Mouse (Mus musculus) forebrain, embryonic 13.5 days (tissue): ENCODE data around the gene Tomm34. TPM values are rescaled to one million over a fixed set of nuclear protein-coding genes. Genes with fewer than 3 reads are reported as not detected.

Experiments
- ATAC-seq: fragments of 200-750 bp; cut with Nextera tagmentation; 2 replicates; pipeline ENCODE4 v1.8.0; 2017
- H3K27ac ChIP-seq: fragments of 300-500 bp; sonication (generic); 2 replicates; pipeline ENCODE4 v1.5.1; 2015; ENCODE audit warnings: inconsistent platforms, mild to moderate bottlenecking, moderate library complexity
- H3K27me3 ChIP-seq: fragments of 300-500 bp; sonication (generic); 2 replicates; pipeline ENCODE4 v1.6.1; 2015; ENCODE audit warnings: mild to moderate bottlenecking, inconsistent platforms
- H3K36me3 ChIP-seq: fragments of 300-500 bp; sonication (generic); 2 replicates; pipeline ENCODE4 v1.6.1; 2015; ENCODE audit warnings: mild to moderate bottlenecking, inconsistent platforms; ENCODE audit not compliant: poor library complexity, severe bottlenecking
- H3K4me1 ChIP-seq: fragments of 300-500 bp; sonication (generic); 2 replicates; pipeline ENCODE4 v1.6.1; 2015; ENCODE audit warnings: inconsistent platforms
- H3K4me2 ChIP-seq: fragments of 300-500 bp; sonication (generic); 2 replicates; pipeline ENCODE4 v1.6.1; 2015; ENCODE audit warnings: inconsistent platforms, mild to moderate bottlenecking, moderate library complexity
- H3K4me3 ChIP-seq: fragments of 300-500 bp; sonication (generic); 2 replicates; pipeline ENCODE4 v1.5.1; 2015; ENCODE audit warnings: mild to moderate bottlenecking, inconsistent platforms
- H3K9ac ChIP-seq: fragments of 300-500 bp; sonication (generic); 2 replicates; pipeline ENCODE4 v1.6.1; 2015; ENCODE audit warnings: mild to moderate bottlenecking, inconsistent platforms
- H3K9me3 ChIP-seq: fragments of 300-500 bp; sonication (generic); replicated peaks from 2 replicates; pipeline ENCODE4 v1.6.1; 2016; ENCODE audit warnings: inconsistent platforms
- WGBS: fragments of 180-500 bp; shearing (Covaris S2); methylation state at CpG from one replicate; pipeline ENCODE4 v1.1.7; 2015; 5-methylcytosine and 5-hydroxymethylcytosine counted together
- polyA plus RNA-seq: library from polyadenylated mRNA; unstranded; fragments of >200 nt; fragmentation: Nextera tagmentation; extraction: Ambion mirVana; gene quantifications from 2 replicates; pipeline ENCODE4 v1.2.1, GENCODE M21; 2015

The Tomm34 gene
- polyA plus RNA-seq, result 47.8 and 54.1 TPM in 2 replicates

DNA sequence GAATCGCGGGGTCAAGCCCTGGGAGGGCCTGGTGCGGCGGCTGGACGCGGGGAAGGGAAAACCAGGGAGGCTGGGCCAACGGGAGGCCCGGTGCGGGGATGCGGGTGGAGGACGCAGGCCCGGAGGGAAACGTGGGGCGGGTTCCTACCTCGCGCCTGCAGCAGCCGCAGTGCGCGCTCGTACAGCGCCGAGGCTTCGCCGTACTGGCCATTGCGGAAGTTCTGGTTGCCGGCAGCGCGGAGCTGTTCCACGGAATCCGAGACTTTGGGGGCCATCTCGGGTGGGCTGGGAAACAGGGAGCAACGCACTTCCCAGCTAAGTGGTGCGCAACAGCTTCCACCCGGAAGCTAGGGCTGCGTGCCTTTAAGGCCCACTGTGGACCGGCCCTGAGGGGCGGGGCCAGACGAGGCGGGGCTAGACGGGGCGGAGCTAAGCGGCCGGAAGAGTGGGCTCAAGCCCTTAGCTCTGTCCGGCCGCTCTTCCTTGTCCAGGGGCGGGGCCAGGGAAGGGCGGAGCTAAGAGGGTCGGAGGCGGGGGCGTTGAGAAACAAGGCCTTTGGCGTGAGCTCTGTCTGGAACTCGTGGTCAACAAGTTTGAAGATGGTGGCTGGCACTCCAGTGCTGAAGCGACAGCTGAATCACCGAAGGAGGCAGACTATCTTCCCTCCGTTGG lies at the start of gene Tomm34:
Gene Tomm34, minus strand, starts transcription at position 405 of the 672 bp plus-strand sequence.
- H3K4me3 ChIP-seq, result peak within 1 kb of the TSS; percentile 87

DNA sequence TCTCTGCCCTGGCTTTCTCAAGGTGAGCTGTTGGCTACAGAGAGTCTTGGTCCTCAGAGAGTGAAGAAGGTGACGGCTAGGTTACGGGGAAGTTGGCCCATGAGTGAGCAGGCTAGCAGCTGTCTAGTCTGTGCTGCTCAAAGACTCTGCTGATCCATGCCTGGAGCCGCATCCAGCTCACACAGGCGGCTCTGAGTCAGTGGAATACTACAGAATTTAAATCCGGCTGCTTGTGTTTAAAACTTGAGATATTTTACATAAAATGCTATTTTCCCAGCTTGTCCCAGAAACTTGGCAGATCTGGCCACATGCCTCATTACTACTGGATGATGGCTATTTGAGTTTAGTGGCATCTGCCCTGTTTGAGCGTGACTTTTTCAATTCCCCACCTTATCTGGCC lies 48.5 kb upstream of the Tomm34 start:
- no peak overlapping the region for H3K4me2 ChIP-seq
- no peaks in the 10 kb centered on the region for H3K4me1 ChIP-seq
- H3K27me3 ChIP-seq, result no peaks in the 10 kb centered on the region
- H3K9me3 ChIP-seq, result no peaks in the 10 kb centered on the region
- H3K36me3 ChIP-seq, result peaks cover 53% of the 10 kb centered on the region
- H3K27ac ChIP-seq, result no peak overlapping the region
- H3K9ac ChIP-seq, result no peak overlapping the region
- ATAC-seq, result no peak
- 92% methylated on average over 6 of the region's 6 CpGs for WGBS
- H3K4me3 ChIP-seq, result no peak overlapping the region

More for the DNA sequence above, at the start of gene Tomm34:
- H3K27ac ChIP-seq, result peak within 1 kb of the TSS; percentile 75
- peaks cover 39% of the 10 kb centered on the region for H3K4me1 ChIP-seq
- ATAC-seq, result peak; percentile 96
- no peaks in the 10 kb centered on the region for H3K9me3 ChIP-seq
- H3K36me3 ChIP-seq, result peaks cover 13% of the 10 kb centered on the region; the same call in 1 of the 2 replicates
- peak within 1 kb of the TSS; percentile 90 for H3K9ac ChIP-seq
- WGBS, result under 1% methylated on average over 47 of the region's 55 CpGs
- peak within 1 kb of the TSS; percentile 76 for H3K4me2 ChIP-seq
- H3K27me3 ChIP-seq, result no peaks in the 10 kb centered on the region

DNA sequence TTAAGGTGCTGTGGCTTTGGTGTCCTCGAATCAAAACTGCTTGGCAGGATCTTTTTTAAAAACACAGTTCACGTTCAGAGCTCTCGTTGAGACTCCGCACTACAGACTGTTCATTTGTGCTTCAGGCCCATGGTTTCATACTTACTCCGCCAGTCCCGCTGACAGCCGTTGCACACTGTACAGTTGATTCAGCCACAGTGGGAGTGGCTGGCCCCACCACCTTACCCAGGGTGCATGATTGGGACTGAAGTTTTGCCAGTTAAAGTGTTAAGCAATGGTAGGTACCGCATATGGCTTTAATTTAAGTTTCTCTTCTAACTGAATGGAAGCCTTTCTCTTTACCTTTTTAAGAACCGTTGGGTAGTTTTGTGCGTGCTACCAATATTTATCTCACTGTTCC lies 44.6 kb upstream of the Tomm34 start:
- Histone ChIP-seq H3K4me2 (no peak overlapping the region), H3K36me3 (peaks cover 53% of the 10 kb centered on the region)

DNA sequence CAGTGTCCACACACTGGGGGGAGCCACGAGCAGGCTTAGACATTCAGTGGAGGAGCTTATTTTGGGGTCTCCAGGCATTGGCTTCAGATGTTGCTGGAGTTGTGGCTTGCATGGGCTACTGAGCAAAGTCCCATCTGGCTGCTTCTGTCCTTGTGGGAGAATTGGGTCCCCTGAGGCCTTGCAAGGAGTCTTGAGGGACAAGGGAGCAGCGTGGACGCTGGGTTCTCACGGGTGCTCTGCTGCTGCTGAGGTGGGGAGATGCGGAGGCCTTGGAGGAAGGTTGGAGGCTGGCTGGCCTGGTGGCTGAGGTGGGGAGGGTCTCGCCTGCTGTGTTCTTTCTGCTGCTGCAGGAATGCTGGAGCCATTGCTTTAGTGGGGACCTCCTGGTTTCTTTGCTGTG lies 43.1 kb upstream of the Tomm34 start:
- no peak for ATAC-seq
- no peaks in the 10 kb centered on the region for H3K4me1 ChIP-seq
- WGBS, result 88% methylated on average over 6 of the region's 6 CpGs
- H3K4me3 ChIP-seq, result no peak overlapping the region
- H3K27ac ChIP-seq, result no peak overlapping the region
- no peak overlapping the region for H3K4me2 ChIP-seq
- H3K9me3 ChIP-seq, result no peaks in the 10 kb centered on the region
- peaks cover 44% of the 10 kb centered on the region for H3K36me3 ChIP-seq
- H3K27me3 ChIP-seq, result no peaks in the 10 kb centered on the region
- H3K9ac ChIP-seq, result no peak overlapping the region

More for the DNA sequence above, 44.6 kb upstream of the Tomm34 start:
- Histone ChIP-seq H3K9ac (no peak overlapping the region), H3K4me3 (no peak overlapping the region), H3K9me3 (no peaks in the 10 kb centered on the region), H3K27me3 (no peaks in the 10 kb centered on the region), H3K27ac (no peak overlapping the region), H3K4me1 (no peaks in the 10 kb centered on the region)
- ATAC-seq, result no peak
- WGBS, result 88% methylated on average over 10 of the region's 10 CpGs

DNA sequence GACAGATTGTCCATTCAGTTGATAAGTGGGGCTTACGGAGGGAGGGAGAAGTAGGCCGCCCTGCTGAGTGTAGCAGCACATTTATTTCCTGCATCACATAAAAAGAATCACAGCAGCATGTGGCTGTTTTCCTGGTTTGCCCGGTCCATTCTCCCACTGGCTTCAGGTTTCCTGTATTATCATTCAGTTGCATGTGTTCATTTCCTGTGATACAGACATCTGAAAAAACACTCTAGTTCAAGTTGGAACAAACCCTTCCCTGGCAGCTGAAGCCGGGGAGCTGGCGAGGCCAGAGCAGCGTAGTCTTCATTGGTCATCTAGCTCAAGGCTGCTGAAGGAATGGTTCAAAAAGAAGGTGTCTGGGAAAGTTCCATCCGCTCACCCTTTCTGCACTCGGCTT lies 40.6 kb upstream of the Tomm34 start:
- ATAC-seq, result no peak
- Histone ChIP-seq H3K4me2 (no peak overlapping the region), H3K4me1 (no peaks in the 10 kb centered on the region), H3K27me3 (no peaks in the 10 kb centered on the region), H3K4me3 (no peak overlapping the region), H3K9me3 (no peaks in the 10 kb centered on the region), H3K9ac (no peak overlapping the region), H3K27ac (no peak overlapping the region), H3K36me3 (peaks cover 45% of the 10 kb centered on the region)
- WGBS, result 93% methylated on average over 8 of the region's 8 CpGs

DNA sequence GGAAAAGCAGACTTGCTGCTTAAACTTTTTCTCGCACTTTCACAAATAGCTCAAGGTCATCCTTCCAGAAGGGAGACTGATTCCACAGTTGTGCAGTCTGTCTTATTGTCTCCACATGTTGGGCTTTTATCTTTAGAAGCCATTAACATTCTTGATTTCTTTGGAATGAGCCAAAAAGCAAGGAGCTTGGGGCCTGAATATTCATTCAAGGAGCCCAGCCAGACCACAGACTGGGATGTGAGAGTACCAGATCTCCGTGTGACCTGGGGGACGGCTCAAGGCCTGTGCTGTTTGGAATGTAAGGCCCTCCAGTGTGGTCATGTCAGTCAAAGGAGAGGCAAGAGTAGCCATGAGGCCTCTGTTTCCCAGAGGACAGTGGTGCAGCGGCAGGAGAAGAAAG lies 37.5 kb upstream of the Tomm34 start:
- no peak overlapping the region for H3K9ac ChIP-seq
- H3K36me3 ChIP-seq, result peaks cover 43% of the 10 kb centered on the region
- H3K4me1 ChIP-seq, result no peaks in the 10 kb centered on the region
- no peak overlapping the region for H3K4me2 ChIP-seq
- H3K9me3 ChIP-seq, result no peaks in the 10 kb centered on the region
- H3K4me3 ChIP-seq, result no peak overlapping the region
- 68% methylated on average over 4 of the region's 4 CpGs for WGBS
- no peak for ATAC-seq
- H3K27ac ChIP-seq, result 0 out of 2 replicates have a peak overlapping the region, but pooled peaks have one; percentile 6
- H3K27me3 ChIP-seq, result no peaks in the 10 kb centered on the region

DNA sequence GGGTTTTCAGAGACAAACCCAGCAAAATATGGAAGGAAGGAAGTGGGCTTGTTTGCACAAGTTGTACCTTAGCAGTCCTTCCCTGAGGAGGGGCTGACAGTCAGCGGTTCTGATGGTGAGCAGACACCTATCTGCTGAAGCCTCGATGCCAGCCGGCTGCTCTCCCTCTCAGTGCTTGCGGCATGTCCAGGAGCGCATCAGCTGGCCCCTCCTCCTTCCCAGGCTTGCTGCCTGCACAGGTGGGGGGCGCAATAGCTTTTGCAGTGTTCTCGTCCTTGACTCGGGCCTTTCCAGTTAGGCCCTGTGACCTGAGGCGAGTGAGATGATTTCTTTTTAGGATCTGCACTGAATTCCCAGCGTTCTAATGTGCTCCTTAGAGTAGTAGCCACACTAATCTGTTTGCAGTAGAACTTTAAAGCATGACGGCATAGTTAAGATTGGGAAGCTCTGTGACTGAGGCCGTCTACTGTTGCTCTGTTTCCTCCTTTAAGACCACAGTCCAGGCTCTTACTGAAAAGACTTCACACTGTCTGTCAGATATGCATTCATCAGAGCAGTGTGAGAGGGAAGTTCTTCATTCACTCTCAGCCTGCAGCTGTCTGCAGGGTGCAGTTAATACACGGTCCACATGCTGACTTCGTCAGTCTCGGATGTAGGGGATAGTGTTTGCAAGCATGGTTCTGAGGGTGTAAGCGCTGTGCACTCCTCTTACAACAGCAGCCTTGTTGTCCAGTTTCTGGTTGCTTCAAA lies 36.3 kb upstream of the Tomm34 start:
- H3K36me3 ChIP-seq, result peaks cover 46% of the 10 kb centered on the region
- H3K9ac ChIP-seq, result no peak overlapping the region
- no peaks in the 10 kb centered on the region for H3K27me3 ChIP-seq
- no peaks in the 10 kb centered on the region for H3K9me3 ChIP-seq
- ATAC-seq, result no peak
- no peak overlapping the region for H3K27ac ChIP-seq
- no peak overlapping the region for H3K4me2 ChIP-seq
- H3K4me3 ChIP-seq, result no peak overlapping the region
- H3K4me1 ChIP-seq, result no peaks in the 10 kb centered on the region
- WGBS, result 67% methylated on average over 16 of the region's 16 CpGs

DNA sequence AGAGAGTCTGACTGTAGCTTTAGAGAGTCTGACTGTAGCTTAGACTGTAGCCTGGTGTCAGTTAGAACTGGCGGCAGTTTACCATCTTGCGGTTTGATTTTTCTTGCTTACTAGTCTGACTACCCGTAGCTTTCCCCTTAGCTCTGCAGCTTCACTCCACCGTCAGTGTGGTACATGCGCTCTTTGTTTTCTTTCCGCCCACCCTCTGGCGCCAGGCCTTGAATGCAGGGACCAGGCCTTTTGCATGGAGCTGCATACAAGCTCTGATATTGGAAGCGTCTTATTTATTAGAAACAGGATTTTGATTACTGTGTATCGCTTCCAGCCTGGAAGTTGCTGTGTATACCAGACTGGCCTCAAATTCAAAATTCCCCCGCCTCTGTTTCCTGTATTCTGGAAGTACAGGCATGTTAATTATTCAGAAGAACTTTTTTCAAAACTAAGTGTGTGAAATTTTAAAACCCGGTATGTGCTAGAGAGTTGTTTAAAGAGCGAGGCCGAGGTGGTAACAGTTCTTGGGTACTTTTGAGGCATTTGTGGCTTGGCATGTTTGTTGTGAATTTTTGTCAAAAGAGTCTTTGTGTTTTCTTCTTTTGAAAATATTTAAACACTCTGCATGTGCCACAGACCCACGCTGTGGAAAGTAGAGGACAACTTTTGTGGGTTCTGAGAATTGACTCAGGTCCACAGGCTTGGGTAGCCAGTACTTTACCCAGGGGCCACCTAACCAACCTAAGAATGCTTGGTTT lies 35.5 kb upstream of the Tomm34 start:
- no peak overlapping the region for H3K9ac ChIP-seq
- H3K9me3 ChIP-seq, result no peaks in the 10 kb centered on the region
- 82% methylated on average over 14 of the region's 14 CpGs for WGBS
- H3K4me1 ChIP-seq, result no peaks in the 10 kb centered on the region
- H3K27ac ChIP-seq, result no peak overlapping the region
- no peak for ATAC-seq
- H3K4me2 ChIP-seq, result no peak overlapping the region
- no peaks in the 10 kb centered on the region for H3K27me3 ChIP-seq
- no peak overlapping the region for H3K4me3 ChIP-seq
- peaks cover 47% of the 10 kb centered on the region for H3K36me3 ChIP-seq

DNA sequence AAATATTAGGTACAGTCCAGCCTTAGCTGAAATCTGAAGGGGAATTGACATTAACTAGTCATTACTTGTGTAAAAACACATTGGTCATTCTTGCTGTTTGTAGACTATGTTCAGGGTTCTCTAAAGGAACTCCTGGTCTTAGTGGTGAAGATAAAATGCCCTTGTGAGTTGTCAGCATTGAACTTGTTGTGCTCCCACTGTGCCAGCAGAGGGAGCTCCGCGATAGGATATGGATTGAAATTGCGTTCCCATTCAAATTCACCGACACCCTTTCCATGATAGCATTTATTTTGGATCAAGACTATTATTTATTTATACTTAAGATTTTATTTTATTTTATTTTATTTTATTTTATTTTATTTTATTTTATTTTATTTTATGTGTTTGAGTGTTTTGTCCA lies 32.5 kb upstream of the Tomm34 start:
- Histone ChIP-seq H3K4me3 (no peak overlapping the region), H3K27ac (no peak overlapping the region), H3K4me1 (no peaks in the 10 kb centered on the region), H3K36me3 (peaks cover 65% of the 10 kb centered on the region), H3K27me3 (no peaks in the 10 kb centered on the region), H3K9me3 (no peaks in the 10 kb centered on the region), H3K4me2 (no peak overlapping the region), H3K9ac (no peak overlapping the region)
- ATAC-seq, result no peak
- WGBS, result 33% methylated on average over 4 of the region's 4 CpGs

DNA sequence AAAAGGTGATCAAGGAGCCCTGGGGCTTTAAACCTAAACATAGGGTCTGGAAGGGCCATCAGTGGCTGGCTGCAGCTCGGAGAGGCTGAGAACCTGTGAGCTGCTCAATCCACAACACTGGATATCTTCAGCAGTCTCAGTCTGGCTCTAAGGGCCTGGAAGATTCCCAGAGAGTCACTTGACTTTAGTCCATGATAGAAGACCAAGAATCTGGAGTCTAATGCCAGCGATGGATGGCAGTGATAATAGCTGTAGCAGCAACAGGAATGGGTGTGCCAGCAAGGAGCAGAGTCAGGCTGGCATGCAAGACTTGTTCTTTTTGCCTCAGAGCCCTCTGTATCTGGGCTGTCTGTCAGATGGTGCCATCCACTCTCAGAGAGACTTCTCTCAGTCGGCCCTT lies 31.4 kb upstream of the Tomm34 start:
- 90% methylated on average over 3 of the region's 3 CpGs for WGBS
- no peak for ATAC-seq
- H3K36me3 ChIP-seq, result peaks cover 71% of the 10 kb centered on the region

DNA sequence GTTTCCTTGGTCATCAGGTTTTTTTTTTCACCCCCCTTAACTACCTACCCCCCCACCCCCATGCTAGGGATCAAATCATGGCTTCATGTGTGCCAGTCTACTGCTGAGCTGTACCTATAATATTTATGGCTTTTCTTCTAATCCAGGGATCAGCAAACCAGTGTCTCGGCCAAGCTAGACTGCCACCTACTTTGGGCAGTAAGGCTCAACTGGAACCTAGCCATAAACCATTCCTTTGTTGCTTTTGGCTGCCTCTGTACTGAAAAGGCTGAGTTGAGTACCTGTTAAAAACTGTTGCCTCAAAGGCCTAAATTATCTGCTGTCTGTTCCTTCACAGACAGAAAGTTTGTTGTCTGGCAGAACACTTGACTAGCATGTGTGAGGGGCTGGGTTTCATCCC lies 31.0 kb upstream of the Tomm34 start:
- H3K27me3 ChIP-seq, result no peaks in the 10 kb centered on the region
- no peak overlapping the region for H3K4me3 ChIP-seq
- no peak overlapping the region for H3K4me2 ChIP-seq
- no peaks in the 10 kb centered on the region for H3K9me3 ChIP-seq
- H3K36me3 ChIP-seq, result peaks cover 67% of the 10 kb centered on the region
- no peak for ATAC-seq
- no peak overlapping the region for H3K27ac ChIP-seq
- H3K9ac ChIP-seq, result no peak overlapping the region
- H3K4me1 ChIP-seq, result no peaks in the 10 kb centered on the region
- 83% methylated on average over 1 of the region's 1 CpGs for WGBS

More for the DNA sequence above, 31.4 kb upstream of the Tomm34 start:
- Histone ChIP-seq H3K9ac (no peak overlapping the region), H3K9me3 (no peaks in the 10 kb centered on the region), H3K4me2 (no peak overlapping the region), H3K4me3 (no peak overlapping the region), H3K27me3 (no peaks in the 10 kb centered on the region), H3K4me1 (no peaks in the 10 kb centered on the region), H3K27ac (no peak overlapping the region)

DNA sequence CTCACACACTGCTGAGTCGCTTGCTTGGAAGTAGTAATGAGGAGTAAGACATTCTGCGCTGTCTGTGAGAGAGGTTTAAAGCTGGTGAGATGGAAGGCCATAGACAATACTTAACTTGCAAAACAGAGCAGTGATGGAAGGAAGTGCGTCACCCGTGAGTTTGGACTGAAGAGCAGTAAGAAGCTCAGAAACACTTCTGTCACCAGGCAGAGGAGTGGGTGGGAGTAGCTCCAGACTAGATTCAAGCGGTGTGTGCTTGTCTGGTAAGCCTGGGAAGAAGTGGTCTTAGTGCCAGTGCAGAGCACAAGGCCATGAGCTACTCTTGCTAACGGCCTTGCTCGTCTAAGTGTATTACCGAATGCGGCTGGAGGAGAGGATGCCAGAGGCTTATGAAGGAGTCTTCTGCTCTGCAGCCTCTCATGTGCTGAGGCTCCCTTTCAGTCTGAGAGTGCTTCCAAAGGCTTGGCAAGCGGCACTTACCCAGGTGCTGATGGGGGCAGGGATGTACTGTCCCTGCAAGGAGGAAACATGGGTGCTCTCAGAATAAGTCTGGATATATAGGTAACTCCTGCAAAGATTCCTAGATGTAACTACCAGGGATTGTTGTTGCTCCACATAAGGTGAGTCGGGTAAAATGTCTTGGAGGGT lies 27.8 kb upstream of the Tomm34 start:
- WGBS, result 94% methylated on average over 11 of the region's 11 CpGs
- Histone ChIP-seq H3K4me1 (no peaks in the 10 kb centered on the region), H3K9me3 (no peaks in the 10 kb centered on the region), H3K4me2 (no peak overlapping the region), H3K27ac (no peak overlapping the region), H3K4me3 (no peak overlapping the region), H3K27me3 (no peaks in the 10 kb centered on the region), H3K36me3 (peaks cover 66% of the 10 kb centered on the region), H3K9ac (no peak overlapping the region)
- no peak for ATAC-seq
